21 mouse cellular contexts compared by ENCODE assay signal in the genomic region with DNA sequence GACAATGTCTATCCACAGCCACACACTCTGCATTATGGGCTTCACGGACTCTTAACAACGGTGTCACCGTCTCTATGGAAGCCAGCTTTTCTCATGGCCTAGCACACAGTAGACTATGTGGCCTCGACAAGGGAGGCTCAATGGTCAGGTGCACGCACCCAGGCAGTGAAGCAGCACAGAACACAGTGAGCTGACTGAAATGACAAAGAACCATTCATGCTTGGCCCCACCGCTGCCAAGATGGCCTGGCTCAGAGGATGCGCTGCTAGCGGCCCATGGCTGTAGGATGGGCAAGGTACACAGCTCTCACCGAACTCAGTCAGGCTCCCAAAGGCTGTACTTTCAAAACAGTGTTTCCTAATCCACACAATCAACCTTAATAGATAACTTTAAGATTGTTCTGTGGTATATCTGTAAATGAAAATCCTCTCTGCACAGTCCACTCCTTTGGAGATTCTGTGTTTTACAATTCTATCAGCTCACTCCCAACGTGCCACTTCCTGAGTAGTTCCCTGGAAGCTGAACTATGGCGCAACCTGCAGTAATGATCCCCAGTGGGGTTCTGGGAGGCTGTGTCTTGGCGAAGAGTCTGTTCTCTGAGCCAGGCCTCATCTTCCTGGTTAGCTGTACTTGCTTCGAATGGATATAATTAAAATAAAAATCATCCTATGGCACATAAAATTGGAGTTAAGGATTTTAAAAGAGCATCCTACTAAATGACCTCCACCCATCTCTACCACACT.
DNase-seq lines count a peak whose midpoint lies in the region; ATAC-seq and TF ChIP-seq lines count a peak whose summit lies in the region.
"Had no signal": no experiment of that assay in that cellular context is flagged by ENCODE, and none has a peak within 500 bp of the region (broad histone marks: within the 10 kb centered on the region; RNA-seq: fewer than 3 reads in every experiment).

No protein-coding gene starts in this region.

- no peak overlapping the region for H3K4me3 ChIP-seq in gastrocnemius, adult 2 months
- H3K4me3 ChIP-seq: embryonic facial prominence, embryonic 13.5 days; forebrain, embryonic 15.5 days; heart, embryonic 15.5 days; lung, embryonic 15.5 days; midbrain, embryonic 15.5 days; stomach, embryonic 15.5 days had no signal

- DNase-seq in gastrocnemius, adult 2 months: peak; percentile 60
- no peak for DNase-seq in gastrocnemius, postnatal 4 days (ENCODE audit: low spot score in 2 of 2)
- DNase-seq in layer of hippocampus, adult 11-12 months (ENCODE audit: low spot score): peak; percentile 41
- DNase-seq in layer of hippocampus, postnatal 10 days (ENCODE audit: low spot score in 2 of 2): no peak
- peak; percentile 52 for DNase-seq in NIH3T3 (ENCODE audit: low read depth)
- DNase-seq in brain, adult 2 months (ENCODE audit: low read depth, low spot score): peak; percentile 77
- DNase-seq: adrenal gland, postnatal 25 days; cerebellum, adult 11-12 months; cerebellum, postnatal 14 days; heart, postnatal 4 days; kidney, adult 18-20 months; kidney, postnatal 14 days had no signal

- intact Hi-C loops in gastrocnemius, adult 2 months (cut with DNase I): no loop called here

- H3K27ac ChIP-seq in gastrocnemius, adult 2 months: no peak overlapping the region
- H3K27ac ChIP-seq: embryonic facial prominence, embryonic 13.5 days; forebrain, embryonic 15.5 days; heart, embryonic 15.5 days; liver, embryonic 14.5 days; lung, embryonic 15.5 days; macrophage; midbrain, embryonic 15.5 days; stomach, embryonic 15.5 days had no signal

- ATAC-seq in megakaryocyte progenitor cell, adult 5-6 weeks (replicated peaks; ENCODE audit: poor library complexity): no peak
- ATAC-seq: forebrain, embryonic 15.5 days; midbrain, embryonic 15.5 days had no signal

- TF ChIP-seq CTCF in gastrocnemius, adult 2 months (IDR thresholded peaks at IDR 0.05): no peak

Comparison
In these comparisons a context has a peak if more than half of its experiments do, and no peak if none do; other contexts are left out.
1. DNase-seq: peak in gastrocnemius, adult 2 months (single experiment), layer of hippocampus, adult 11-12 months (single experiment), NIH3T3 (single experiment) and brain, adult 2 months (single experiment); none in gastrocnemius, postnatal 4 days (0 of 2) and layer of hippocampus, postnatal 10 days (0 of 2).